Mouse (Mus musculus): ENCODE results near the gene Tatdn3.

Tatdn3 gene

DNA sequence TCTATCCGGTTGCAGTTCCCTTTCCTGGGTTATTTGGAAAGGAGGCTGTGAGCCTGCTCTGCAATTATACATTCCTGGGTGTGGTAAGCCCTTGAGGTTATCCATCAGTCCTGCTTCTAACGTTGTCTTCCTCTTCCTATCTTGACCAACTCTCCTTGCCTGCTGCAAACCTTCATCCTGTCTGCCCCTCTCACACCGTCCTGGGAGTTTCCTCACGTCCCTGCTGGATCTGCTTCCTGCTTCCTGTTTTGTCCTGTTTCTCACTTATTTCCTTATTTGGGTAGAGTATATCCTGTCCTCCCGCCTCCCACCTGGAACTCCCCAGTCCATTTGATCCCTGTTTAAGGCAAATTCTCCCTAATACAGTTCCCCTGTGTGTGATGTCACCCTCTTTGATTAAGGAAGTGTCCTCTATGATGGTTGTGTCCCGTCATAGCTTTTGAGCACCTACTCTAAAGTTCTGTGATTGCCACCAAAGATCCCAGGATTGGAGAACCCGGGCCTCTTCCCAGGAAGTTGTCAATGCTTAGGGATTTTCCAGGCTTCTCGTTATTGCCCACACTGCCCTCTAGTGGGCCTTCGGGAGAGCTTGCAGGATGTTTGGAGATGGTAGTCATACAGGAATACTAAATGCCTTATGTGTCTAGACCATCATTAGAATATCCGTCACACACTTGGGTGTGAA, 12.6 kb upstream of the Tatdn3 start:
- DNase-seq (ENCODE audit: low spot score in 2 of 2) = no peak

DNA sequence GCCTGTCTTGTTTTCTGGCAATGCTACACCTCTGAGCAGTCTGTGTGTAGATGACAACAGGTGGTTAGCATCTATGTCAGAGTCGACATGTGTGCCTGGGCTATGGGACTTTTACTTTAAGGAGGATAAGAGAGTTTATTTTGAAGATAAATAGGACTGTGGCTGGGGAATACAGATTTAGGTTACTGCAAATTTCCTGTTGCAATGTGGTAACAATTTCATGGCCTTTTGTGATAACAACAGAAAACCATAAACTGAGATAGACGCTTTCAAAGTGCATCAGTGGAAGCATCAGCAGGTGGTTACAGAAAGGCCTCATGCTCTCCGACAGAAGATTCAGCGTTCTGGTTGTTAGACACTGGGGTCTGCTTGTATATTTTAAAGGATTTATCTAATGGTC, 10.8 kb upstream of the Tatdn3 start:
- DNase-seq (ENCODE audit: low spot score in 2 of 2) = no peak

DNA sequence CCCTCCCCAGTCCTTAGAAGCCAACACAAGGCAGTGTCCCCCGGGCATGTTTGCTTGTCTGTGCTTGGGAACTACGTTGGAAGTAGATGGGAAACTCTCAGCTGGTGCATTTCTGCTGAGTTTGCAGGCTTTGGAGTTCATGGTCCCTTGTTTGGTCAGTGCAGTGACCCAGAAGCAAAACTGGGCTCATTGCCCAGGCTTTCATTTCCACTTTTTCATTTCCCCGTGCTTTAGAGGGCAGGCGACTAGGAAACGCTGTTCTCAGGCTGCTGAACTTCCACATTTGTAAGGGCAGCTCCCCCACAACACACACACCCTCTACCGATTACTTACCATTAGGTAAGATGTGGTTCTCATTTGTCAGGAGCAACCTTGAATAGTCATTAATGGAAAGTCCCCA, 10.3 kb upstream of the Tatdn3 start:
- DNase-seq (ENCODE audit: low spot score in 2 of 2) = peak in 1 of 2 experiments; percentile 55

DNA sequence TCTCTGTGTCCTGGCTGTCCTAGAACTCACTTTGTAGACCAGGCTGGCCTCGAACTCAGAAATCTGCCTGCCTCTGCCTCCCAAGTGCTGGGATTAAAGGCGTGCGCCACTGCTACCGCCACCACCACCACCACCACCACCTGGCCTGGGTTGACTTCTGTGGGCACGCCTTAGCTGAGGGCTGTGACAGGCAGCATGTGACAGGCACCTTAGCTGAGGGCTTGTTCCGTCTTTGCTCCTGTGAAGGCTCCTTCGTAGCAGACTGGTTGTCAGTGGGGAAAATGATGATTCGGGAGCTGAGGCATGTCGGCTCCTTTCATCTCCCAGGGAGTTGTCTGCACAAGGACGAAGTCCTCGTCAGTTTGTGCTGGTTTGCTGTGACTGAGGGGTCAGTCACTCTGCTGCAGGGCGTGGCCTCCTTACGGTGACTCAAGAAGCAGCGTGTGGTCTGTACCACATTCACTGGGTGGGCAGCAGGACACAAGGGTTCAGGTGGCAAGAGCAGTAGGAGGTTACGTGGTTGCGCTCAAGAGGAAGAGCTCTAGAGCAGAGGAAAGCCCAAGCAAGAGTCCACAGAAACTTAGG, 9.7 kb upstream of the Tatdn3 start:
- DNase-seq (ENCODE audit: low spot score in 2 of 2) = no peak

DNA sequence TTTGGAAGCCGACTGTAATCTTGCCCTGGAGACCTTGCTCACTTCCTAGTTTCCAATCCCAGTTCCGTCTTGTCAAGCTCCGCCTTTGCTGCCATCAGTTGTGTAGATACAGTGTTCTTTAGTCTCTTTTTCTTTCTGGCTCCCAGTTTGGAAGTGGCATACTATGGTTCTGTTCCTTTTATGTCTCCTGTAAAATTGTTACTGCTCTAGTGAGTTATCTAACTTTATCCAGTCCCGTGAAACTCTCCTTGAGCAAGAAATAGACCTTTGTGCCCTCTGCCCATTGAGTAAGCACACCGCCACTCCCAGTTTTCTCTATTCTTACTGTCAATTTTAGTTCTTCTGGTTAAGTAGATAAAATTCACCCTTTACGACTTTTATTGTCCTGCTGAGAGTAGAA, 8.9 kb upstream of the Tatdn3 start:
- DNase-seq (ENCODE audit: low spot score in 2 of 2) = no peak

DNA sequence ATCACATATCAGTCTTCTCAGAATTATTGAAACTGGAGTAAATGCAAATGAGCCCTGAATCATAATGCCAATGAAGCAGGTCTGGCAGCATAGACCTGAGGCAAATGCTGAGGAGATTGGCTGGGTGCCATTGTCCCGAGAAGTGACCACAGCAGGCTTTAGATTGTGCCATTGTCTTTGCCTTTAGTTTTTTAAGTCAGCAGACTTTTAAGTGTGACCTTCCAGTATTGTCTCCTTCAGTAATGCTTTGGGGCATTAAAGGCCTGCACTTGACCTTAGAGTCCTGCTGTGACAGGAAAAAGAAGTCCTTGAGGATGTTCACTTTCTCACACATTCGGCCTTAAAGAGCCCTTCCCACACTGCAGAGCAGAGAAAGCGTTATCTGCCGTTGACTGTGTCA, 7.5 kb upstream of the Tatdn3 start:
- no peak for DNase-seq (ENCODE audit: low spot score in 2 of 2)

DNA sequence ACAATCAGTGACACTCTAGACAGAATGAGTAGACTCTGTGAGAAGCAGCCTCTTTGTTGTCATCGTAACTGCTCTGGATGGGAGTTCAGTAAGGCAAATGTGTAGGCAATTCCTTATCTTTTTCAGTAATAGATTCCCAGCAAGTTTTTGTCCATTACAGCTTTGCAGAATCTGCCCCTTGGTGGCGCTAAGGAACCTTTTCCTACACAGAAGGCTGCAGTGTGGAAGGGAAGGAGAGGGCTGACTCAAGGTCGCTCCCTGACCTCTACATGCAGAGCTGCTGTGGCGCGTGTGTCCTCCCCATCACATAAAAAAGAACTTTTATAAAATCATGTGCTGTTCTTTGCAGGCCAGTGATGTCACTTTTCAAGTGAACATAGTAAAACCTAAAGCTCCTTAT, 5.6 kb upstream of the Tatdn3 start:
- no peak for DNase-seq (ENCODE audit: low spot score in 2 of 2)

DNA sequence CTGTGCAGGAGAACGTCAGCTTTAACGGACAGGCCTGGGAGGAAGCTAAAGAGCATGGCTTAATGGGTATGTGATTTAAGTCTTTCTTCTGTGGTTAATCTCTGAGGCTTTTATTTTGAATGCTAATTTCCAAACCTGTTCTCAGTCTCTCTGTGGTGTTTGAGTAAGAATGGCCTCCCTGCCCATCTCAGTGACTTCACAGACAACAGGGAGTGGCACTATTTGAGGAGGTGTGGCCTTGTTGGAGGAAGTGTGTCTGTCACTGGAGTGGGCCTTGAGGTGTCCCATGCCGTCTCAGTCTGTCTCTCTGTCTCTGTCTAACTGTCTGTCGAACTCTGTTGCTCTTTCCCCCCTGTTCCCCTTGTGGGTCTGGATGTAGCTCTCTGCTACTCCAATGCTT, 2.5 kb upstream of the Tatdn3 start:
- DNase-seq (ENCODE audit: low spot score in 2 of 2) = no peak

DNA sequence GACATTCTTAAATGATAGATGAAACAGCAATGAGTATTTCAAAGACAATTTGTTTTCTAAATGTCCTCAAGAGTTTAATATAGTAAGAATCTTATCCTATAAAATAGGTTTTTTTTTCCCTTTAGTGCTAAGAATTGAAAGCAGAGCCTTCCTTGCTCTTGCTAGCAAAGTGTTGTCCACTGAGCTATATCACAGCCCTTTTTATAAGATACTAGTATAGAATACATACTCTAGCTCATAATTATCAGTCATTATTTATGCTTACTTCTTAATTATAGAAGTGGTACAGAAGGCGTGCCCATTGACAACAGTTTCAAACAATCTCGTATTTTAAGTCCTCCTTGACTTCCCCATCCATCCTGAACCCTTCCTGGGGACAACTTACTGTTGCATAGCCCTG, 1.8 kb upstream of the Tatdn3 start:
- no peak for DNase-seq (ENCODE audit: low spot score in 2 of 2)

DNA sequence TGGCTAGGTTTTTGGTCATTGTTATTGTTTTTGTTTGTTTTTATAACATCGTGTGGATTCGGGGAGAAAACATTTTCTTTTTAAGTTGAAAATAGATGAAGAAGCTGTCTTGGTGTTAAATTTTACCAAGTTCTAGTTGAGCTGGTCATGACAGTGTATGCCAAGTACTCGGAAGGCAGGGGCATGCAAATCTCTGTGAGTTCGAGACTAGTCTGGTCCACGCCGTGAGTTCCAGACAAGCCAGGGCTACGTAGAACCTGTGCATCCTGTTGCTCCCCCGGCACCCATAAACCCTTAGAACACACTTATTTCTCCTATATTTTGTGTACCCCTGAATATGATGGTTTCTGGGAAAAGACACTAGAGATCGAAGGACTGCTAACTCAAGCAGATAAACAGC, 968 bp upstream of the Tatdn3 start:
- DNase-seq (ENCODE audit: low spot score in 2 of 2) = no peak

DNA sequence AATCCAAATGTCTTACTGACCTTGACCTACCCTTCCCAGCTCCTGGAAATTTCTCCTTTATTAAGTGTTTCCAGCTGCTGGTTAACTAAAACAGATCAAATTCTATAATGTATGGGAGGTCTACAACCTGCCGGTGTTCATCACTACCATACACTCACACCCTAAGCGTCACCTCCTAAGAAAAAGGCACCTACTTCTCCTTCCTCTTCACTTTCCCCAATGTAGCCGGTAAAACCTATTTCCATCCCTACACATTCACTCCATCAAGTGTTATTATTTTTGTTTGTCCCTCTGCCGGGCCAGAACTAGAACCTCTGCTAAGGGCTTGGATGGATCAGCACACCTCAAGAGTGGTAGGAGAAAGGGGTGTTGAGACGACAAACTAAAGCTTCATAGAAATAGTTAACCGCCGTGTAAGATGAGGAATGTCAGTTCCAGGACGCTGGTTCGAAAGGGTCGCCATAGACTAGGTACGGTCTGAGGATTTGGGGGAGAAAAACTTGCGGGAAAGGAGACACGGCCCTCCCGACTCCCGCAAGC, 421 bp downstream of the Tatdn3 start:
- peak in 1 of 2 experiments; percentile 18 for DNase-seq (ENCODE audit: low spot score in 2 of 2)

DNA sequence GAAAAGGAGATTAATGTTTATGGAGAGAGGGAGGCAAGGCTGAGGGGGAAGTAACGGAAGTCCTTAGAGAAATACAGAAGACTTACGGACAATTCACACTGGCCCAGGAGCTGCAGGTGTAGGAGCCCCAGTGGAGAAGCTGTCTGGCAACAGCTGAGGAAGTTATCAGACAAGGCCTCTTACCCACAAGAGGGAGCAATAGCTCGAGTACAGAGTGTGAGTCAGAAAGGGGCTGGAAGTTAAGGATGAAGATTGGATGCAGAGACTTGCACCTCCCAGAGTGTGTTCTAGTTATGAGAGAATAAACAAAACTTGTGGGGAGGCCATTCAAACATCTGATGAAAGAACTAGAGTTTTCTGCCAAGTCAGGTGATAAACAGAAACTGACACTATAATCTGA, 5.3 kb downstream of the Tatdn3 start:
- DNase-seq (ENCODE audit: low spot score in 2 of 2) = no peak

DNA sequence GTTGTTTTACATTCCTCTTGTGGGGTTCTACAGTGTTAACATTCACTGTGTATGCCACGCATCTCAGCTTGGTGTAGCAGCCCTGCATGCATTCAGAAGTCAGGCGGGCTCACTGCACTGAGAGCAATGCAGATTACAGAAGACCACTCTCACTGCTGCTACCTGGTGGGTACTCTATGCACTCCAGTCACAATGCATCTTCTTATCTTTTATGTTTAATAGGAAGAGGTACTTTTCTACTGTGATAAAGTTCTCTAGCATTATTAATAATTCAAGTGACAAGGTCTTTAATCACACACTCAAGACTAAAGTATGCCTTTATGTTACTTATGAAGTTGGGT, 7.2 kb downstream of the Tatdn3 start:
- no peak for DNase-seq (ENCODE audit: low spot score in 2 of 2)

DNA sequence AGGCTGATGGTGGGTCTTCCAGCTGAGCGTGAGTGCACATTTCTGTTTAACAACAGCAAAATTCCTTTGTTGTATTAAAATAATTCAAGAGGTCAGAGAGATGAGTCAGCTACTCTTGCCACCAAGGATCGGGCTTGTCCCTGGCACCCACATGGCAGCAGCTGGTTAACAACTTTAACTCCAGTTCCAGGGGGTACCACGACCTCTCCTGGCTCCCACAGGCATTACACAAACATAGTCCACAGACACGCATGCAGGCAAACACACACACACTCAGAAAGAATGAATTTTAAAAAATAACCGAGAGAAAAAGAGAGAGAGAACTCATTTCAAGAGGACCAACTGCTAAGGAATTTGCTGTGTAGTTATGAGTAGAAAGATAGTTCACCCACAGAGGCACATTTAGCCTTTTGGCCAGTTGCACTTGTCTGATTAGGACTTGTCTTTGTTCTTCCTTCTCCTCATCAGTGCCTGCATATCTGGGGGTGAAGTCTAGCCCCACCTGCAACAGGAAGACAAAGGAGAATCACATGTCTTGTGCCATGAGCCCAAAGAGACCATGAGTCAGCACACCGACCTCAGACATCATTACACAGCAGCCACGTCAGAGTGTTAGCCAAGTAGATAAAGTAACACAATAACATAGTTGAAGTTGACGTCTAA, 7.7 kb downstream of the Tatdn3 start:
- DNase-seq (ENCODE audit: low spot score in 2 of 2) = peak in 1 of 2 experiments; percentile 37

DNA sequence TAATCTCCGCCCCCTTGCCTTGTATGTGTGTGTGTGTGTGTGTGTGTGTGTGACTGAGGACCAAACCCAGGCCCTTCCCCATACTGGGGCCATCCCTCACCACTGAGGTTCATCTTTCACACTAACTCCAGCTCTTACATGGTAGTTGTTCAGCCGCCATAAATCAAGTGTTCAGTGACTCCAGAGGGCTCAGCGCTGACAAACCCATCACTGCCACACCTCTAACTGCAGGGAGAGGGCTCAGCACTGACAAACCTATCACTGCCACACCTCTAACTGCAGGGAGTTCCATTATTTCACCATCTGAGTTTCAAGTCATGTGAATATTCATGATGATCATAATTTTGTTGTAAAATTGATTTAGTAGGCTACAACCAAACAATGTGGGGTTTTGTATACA, 9.2 kb downstream of the Tatdn3 start:
- no peak for DNase-seq (ENCODE audit: low spot score in 2 of 2)

DNA sequence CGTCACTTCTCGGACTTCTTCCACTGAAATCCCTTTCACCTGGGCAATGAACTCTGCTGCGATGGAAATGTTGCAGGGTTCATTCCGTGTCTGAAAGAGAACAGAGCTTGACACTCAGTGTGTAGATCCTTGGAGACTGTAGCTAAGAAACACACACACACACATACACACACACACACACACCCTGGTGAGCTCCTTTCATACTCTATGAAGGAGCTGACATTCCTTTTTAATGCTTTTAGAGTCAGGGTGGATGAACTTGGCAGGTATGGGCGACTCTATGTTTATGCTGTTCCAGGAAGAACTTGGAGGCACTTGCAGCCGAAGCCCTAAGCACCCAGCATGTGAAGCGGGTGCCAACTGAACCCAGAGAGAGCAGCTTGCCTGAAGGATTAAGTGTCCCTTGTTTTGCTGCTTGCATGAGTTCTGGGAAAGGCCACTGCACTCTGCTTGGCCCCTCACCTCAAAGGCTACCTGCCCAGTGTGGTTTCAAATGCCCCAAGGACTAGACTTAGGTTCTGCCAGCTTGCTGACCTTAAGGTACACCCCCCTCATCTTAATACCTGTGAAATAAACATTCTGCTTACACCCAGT, 16.4 kb downstream of the Tatdn3 start:
- DNase-seq (ENCODE audit: low spot score in 2 of 2) = no peak

DNA sequence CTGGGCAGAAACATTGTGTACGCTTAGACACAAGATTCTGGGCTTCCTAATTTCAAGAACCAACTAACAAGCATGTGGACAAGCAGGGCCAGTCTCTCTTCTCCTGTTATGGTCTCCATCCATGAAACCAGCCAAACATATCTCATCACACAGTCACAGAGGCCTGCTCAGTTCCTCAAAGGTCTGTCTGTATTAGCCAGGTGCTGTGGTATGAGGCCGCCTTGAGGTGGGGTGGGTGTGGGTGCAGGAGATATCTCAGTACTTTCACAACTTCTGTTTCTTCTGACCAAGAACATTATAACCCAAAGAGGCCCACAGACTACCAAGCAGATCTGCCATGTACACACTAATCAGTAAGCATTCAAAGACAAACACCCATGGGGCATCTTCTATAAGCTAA, 17.5 kb downstream of the Tatdn3 start:
- DNase-seq (ENCODE audit: low spot score in 2 of 2) = no peak

DNA sequence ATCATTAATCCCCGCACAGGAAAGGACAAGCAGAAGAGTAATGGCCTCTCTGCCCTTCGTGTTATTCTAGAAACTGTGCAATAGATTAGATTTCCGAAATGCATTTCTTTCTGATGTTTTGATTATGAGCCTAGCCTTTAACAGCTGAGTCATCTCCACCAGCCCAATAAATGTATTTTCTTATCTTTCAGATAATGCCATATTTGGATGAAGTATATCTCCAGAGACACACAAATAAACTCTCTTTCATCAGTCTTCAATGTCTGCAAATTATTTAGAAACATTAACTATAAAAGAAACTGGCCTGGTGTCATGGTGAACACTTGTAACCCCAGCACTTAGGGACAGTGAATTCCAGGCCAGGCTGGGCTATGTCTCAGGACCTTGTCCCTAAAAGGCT, 20.0 kb downstream of the Tatdn3 start:
- no peak for DNase-seq (ENCODE audit: low spot score in 2 of 2)

DNA sequence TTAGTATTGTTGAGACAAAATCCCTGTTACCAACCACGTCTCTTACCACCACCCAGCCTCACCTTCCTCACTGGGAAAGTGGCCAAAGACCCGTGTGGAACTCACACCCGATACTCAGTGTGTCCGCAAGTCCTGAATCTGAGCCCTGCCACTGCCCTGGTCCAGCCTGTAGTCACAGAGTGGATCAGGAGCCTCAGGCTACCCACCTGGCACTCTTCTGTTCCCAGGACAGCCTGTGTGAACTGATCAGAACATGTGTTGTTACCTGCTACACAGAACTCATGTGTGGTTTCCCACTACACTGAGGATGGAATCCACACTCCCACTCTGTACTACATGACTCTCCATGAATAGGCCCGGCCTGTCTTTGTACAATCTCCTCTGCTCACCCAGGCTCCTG, 20.6 kb downstream of the Tatdn3 start:
- no peak for DNase-seq (ENCODE audit: low spot score in 2 of 2)

DNA sequence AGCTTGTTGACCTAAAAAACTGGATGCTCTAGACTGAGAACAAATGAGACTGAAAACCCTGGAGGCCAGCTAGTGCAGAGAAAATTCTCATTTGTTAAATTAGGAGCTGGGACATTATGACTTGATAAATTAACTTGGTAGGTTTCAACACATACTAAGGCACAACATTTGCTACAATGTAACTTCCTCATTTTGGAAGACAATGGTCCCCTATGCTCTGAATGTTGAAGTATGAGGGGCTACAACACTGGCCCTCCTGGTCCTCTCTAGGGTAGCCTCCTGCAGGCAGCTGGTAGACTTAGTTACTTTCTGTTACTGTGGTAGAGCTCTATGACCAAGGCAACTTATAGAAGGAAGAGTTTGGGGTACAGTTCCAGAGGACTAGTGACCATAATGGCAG, 21.4 kb downstream of the Tatdn3 start:
- DNase-seq (ENCODE audit: low spot score in 2 of 2) = no peak

DNA sequence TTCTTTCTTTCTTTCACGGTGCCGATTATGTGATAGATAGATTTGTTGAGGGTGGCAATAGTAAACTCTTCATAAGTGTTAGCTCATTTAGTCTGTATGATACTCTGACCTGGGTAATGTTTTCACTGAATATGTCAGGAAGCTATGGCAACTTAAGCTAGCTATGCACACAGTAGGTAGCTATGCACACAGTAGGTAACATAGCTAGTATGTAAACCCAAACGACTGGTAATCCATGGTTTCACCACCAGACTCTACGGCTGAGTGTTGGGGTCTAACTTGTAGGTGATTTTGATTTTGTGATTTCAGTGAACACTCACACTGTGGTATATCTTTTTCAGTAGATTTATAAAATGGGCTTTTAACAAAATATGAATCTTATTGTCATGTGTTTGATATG, 24.7 kb downstream of the Tatdn3 start:
- DNase-seq (ENCODE audit: low spot score in 2 of 2) = no peak

DNA sequence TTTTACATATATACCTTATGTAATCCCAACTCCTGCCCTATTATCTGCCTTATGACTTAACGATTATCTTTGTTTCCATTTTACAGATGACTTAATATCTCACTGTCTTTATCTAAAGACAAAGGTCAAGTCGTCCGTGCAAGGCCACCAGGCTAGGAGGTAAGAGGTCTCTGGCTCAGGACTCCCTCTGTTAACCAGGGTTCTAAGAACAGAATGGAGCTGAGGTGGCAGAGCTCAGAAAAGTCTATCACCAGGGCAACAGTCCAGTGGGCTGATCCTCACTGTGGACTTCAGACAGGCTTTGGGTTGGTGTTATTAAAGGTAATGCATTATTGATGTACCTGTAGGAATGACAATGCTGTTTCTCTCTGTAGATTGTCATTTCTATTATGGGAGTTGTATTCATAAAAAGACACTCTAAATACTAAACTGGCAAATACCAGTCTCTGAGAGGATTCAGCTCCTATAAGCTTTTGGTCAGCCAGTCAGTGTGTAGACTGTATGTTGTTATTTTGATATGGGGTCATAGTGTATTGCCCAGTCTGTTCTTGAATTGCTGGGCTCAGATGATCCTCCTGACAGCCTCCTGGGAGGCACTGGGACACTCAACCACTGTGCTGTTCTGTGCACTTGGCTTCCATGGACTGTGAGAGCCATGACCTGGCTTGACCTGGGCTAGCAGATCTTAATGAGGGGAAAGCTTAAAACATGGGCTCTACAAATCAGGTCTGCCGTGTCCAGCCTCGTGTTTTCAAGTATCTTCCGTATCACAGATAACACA, 26.0 kb downstream of the Tatdn3 start, which contains the start of gene Spata45:
Spata45 (plus strand) TSS at position 86 of the 781 bp plus-strand sequence.
- DNase-seq (ENCODE audit: low spot score in 2 of 2) = no peak
